Mouse (Mus musculus) lung, postnatal 0 days (tissue): ENCODE results near the gene Map3k1. TPM values are rescaled to one million over a fixed set of nuclear protein-coding genes. Genes with fewer than 3 reads are reported as not detected.

Source experiments
- ATAC-seq: fragments of 200-750 bp; cut with Nextera tagmentation; 2 replicates; pipeline ENCODE4 v1.8.0; 2017; ENCODE audit warnings: moderate library complexity
- DNase-seq: peaks from one replicate; pipeline ENCODE4 v3.0.0-alpha.2; 2016; ENCODE audit warnings: low spot score
- H3K27ac ChIP-seq: fragments of 300-500 bp; sonication (generic); 2 replicates; pipeline ENCODE4 v1.5.1; 2014; ENCODE audit warnings: antibody characterized with exemption, mild to moderate bottlenecking, low read length, mixed read lengths
- H3K27me3 ChIP-seq: fragments of 300-500 bp; sonication (generic); replicated peaks from 2 replicates; pipeline ENCODE4 v1.6.1; 2014; ENCODE audit warnings: low read length, mixed read lengths; ENCODE audit not compliant: insufficient read depth
- H3K36me3 ChIP-seq: fragments of 300-500 bp; sonication (generic); 2 replicates; pipeline ENCODE4 v1.6.1; 2014; ENCODE audit warnings: low read length, mixed read lengths; ENCODE audit not compliant: insufficient read depth
- H3K4me1 ChIP-seq: fragments of 300-500 bp; sonication (generic); 2 replicates; pipeline ENCODE4 v1.6.1; 2014; ENCODE audit warnings: antibody characterized with exemption, low read depth, low read length, mixed read lengths; ENCODE audit not compliant: insufficient read depth
- H3K4me2 ChIP-seq: fragments of 300-500 bp; sonication (generic); replicated peaks from 2 replicates; pipeline ENCODE4 v1.6.1; 2014; ENCODE audit warnings: low read depth, mild to moderate bottlenecking, low read length, moderate library complexity, mixed read lengths
- H3K4me3 ChIP-seq: fragments of 300-500 bp; sonication (generic); 2 replicates; pipeline ENCODE4 v1.5.1; 2014; ENCODE audit warnings: low read depth, low read length
- H3K9ac ChIP-seq: fragments of 300-500 bp; sonication (generic); replicated peaks from 2 replicates; pipeline ENCODE4 v1.6.1; 2014; ENCODE audit warnings: low read depth, mild to moderate bottlenecking
- H3K9me3 ChIP-seq: fragments of 300-500 bp; sonication (generic); 2 replicates; pipeline ENCODE4 v1.6.1; 2016; ENCODE audit warnings: low read length, mixed read lengths
- CTCF ChIP-seq: IDR thresholded peaks from 2 replicates; pipeline ENCODE4 v1.5.1; 2016; ENCODE audit warnings: antibody characterized with exemption, mild to moderate bottlenecking
- EP300 ChIP-seq: IDR thresholded peaks from 2 replicates; pipeline ENCODE4 v1.6.1; 2016; ENCODE audit warnings: antibody characterized with exemption, mild to moderate bottlenecking, control low read depth
- WGBS: fragments of 180-500 bp; shearing (Covaris S2); extraction: QIAGEN DNeasy Blood & Tissue Kit; methylation state at CpG from one replicate; pipeline ENCODE4 v1.1.7; 2014; 5-methylcytosine and 5-hydroxymethylcytosine counted together
- polyA plus RNA-seq: library from polyadenylated mRNA; unstranded; fragments of >200 nt; fragmentation: Nextera tagmentation; extraction: Ambion mirVana; gene quantifications from 2 replicates; pipeline ENCODE4 v1.2.1, GENCODE M21; 2015

Gene Map3k1
- polyA plus RNA-seq, 1 experiment from 2014 or later: 16.6 TPM

DNA sequence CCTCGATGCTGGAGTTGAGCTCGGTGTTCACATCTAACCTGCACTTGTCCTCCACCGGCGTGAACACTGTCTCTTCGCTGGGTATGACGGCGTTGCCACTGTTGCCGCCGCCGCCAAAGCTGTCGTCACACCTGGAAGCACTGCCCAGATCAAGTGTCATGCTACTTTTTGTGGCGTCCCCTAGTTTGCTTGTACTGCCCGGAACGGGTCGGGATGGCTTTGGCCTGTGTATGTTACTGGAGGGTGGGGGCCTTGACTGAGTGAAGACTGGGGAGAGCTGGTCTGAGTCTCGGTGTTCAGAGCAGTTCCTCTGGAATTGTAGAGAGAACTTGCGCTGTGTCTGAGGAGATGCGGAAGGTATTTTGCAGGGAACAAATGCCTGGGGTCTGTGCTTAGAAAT lies 53.4 kb downstream of the Map3k1 start:
- H3K9me3 ChIP-seq: no peaks in the 10 kb centered on the region
- H3K36me3 ChIP-seq: peaks cover 83% of the 10 kb centered on the region
- TF ChIP-seq CTCF (no peak), EP300 (no peak)
- no peaks in the 10 kb centered on the region for H3K4me1 ChIP-seq
- H3K4me2 ChIP-seq: no peak overlapping the region
- DNase-seq (no peak), ATAC-seq (no peak)
- H3K9ac ChIP-seq: no peak overlapping the region
- WGBS: 97% methylated on average over 18 of the region's 18 CpGs
- no peak overlapping the region for H3K4me3 ChIP-seq
- no peak overlapping the region for H3K27ac ChIP-seq
- no peaks in the 10 kb centered on the region for H3K27me3 ChIP-seq

DNA sequence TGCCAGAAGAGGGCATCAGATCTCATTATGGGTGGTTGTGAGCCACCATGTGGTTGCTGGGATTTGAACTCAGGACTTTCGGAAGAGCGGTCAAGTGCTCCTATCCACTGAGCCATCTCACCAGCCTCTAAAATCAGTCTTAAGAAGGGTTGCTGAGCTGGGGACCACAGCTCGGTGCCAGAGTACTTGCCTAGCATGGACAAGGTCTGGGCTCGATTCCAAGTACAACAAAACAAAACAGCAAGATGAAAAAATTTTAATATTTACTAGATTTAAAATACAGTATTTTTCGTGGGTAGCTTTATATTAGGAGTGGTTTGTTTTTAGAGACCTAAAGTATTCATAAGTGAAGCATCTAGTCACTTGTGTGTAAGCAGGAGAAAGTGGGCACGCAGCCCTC lies 55.5 kb downstream of the Map3k1 start:
- ATAC-seq: no peak
- WGBS: 71% methylated on average over 6 of the region's 6 CpGs

DNA sequence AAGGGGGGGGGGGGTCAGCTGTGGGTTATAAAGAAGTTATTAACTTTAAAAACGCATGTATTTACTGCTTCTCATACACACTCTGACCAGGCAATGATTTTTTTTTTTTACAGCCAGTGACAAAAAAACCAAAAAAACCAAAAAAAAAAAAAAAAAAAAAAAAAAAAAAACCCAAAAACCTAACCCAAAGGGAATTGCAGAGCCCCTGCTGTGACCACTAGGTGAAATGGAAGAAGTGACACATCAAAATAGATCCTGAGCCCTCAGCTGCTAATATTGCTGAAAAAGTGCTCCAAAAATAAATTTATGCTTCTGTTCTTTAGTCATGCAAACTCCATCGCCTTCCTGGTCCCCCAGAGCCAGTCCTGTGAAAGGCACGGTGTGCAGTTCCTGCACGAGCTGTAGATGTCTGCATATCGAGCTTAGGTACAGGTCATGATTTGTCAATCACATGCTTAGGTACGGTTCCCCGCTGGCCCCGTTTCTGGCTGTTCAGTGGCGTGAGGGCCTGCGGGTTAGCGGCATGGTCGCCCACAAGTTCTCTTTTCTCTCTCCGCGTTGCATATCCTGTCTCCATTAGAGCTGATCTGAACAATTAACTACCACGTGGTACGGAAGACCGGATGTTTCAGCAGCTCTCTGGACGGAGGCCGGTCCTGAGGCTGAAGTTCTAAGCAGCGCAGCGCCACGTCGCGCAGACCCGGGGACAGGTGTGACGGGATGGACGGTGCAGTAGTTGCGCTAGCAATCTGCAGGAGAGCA lies 60.3 kb downstream of the Map3k1 start:
- H3K4me1 ChIP-seq: no peaks in the 10 kb centered on the region

More for the DNA sequence above, 55.5 kb downstream of the Map3k1 start:
- no peaks in the 10 kb centered on the region for H3K4me1 ChIP-seq
- H3K27ac ChIP-seq: no peak overlapping the region
- no peak overlapping the region for H3K9ac ChIP-seq
- H3K4me3 ChIP-seq: no peak overlapping the region
- no peaks in the 10 kb centered on the region for H3K27me3 ChIP-seq
- H3K36me3 ChIP-seq: peaks cover 82% of the 10 kb centered on the region
- no peaks in the 10 kb centered on the region for H3K9me3 ChIP-seq
- no peak overlapping the region for H3K4me2 ChIP-seq
- no peak for TF ChIP-seq EP300
- no peak for TF ChIP-seq CTCF
- DNase-seq: no peak

DNA sequence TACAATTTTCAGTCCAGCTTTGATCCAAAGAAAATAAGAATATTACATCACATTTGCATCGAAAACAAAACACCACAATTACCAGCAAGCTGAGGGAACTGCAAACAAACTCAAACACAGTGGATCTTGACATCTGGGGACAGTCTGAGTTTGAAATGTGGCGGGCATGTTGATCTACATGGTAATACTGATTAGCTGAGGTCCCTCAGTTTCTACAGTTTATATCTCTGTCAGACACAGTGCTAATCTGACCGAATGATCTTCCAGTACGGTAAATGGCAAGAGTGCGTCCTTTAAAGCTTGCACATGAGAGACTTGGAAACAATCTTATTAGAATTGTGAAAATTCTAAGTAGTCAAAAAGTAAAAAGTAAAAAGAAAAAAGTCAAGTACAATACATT lies 62.0 kb downstream of the Map3k1 start:
- Histone ChIP-seq H3K36me3 (peaks cover 26% of the 10 kb centered on the region), H3K9ac (no peak overlapping the region), H3K4me3 (no peak overlapping the region), H3K9me3 (no peaks in the 10 kb centered on the region), H3K27ac (no peak overlapping the region), H3K4me1 (no peaks in the 10 kb centered on the region), H3K27me3 (no peaks in the 10 kb centered on the region), H3K4me2 (no peak overlapping the region)
- no peak for DNase-seq
- TF ChIP-seq CTCF (no peak), EP300 (no peak)
- 87% methylated on average over 5 of the region's 5 CpGs for WGBS
- ATAC-seq: no peak

More for the DNA sequence above, 60.3 kb downstream of the Map3k1 start:
- WGBS: 92% methylated on average over 28 of the region's 28 CpGs
- ATAC-seq (no peak), DNase-seq (no peak)
- Histone ChIP-seq H3K4me3 (no peak overlapping the region), H3K9me3 (no peaks in the 10 kb centered on the region), H3K4me2 (no peak overlapping the region), H3K36me3 (peaks cover 35% of the 10 kb centered on the region), H3K27me3 (no peaks in the 10 kb centered on the region), H3K27ac (no peak overlapping the region), H3K9ac (no peak overlapping the region)
- no peak for TF ChIP-seq CTCF
- no peak for TF ChIP-seq EP300

DNA sequence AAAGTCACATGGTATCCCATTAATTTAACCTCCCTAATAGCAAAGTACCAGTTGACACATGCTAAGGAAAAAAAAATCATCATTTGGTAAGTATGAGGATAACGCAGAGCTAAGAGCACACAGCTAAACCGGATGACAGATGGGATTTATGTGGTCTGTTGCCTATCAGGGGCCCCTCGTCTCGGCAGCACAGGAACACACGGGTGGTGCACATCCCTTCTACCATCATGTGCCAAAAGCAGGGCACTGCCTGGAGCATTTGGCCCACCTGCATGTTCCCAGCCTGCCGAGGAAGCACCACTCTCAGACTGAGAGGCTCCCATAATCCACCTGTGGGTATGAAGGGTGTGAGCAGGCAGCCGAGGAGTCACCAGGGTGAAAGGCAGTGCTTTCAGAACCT lies 63.6 kb downstream of the Map3k1 start:
- no peak overlapping the region for H3K4me3 ChIP-seq
- ATAC-seq: no peak
- WGBS: 68% methylated on average over 7 of the region's 7 CpGs

DNA sequence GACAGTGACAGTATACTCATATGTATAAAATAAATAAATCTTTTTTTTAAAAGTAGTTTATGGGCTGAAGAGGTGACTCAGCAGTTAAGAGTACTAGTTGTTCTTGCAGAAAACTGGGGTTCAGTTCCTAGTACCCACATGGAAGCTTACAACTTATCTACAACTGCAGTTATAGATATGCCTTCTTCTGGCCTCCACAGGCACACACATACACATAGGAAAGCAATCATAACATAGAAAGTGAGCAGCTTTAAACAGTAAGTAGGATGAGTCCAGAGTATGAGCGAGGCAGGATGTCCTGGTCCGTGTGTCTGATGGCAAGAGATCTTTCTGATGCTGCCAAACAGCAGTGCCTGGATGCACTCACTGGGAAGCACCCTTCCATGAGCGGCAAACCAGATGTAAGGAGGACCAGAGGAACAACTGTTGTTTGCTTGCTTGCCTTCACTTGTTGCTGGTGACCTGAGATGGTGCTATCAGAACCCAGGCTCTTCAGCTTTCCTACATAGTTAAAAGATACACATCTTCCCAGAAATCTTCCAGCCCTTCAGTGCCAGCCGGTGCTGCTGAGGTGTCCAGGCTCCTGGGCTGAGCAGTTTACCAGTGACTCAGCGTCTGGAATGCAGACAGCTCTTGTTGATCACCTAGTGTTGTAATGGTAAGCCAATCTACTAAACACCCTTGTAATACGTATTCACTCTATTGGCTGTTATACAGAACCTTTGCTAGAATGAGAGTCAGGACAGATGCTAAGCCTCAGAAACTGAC lies 64.4 kb downstream of the Map3k1 start:
- ATAC-seq: no peak
- H3K9ac ChIP-seq: no peak overlapping the region
- H3K27me3 ChIP-seq: no peaks in the 10 kb centered on the region
- no peaks in the 10 kb centered on the region for H3K9me3 ChIP-seq
- no peak overlapping the region for H3K27ac ChIP-seq
- H3K4me3 ChIP-seq: no peak overlapping the region
- H3K4me1 ChIP-seq: no peaks in the 10 kb centered on the region
- no peak for DNase-seq
- H3K4me2 ChIP-seq: no peak overlapping the region
- WGBS: 73% methylated on average over 6 of the region's 6 CpGs
- peaks cover 8% of the 10 kb centered on the region for H3K36me3 ChIP-seq
- TF ChIP-seq CTCF (no peak), EP300 (no peak)

More for the DNA sequence above, 63.6 kb downstream of the Map3k1 start:
- Histone ChIP-seq H3K27ac (no peak overlapping the region), H3K9ac (no peak overlapping the region), H3K9me3 (no peaks in the 10 kb centered on the region), H3K4me2 (no peak overlapping the region), H3K4me1 (no peaks in the 10 kb centered on the region), H3K27me3 (no peaks in the 10 kb centered on the region), H3K36me3 (peaks cover 15% of the 10 kb centered on the region)
- TF ChIP-seq CTCF (no peak), EP300 (no peak)
- no peak for DNase-seq
